Mouse (Mus musculus) myocyte (in vitro differentiated cells): Measurements from ENCODE around the gene Uchl3.
A peak's percentile ranks its signal among the peaks of the same experiment; 100 is the strongest.

Experiments used
- CEBPB ChIP-seq: IDR thresholded peaks from 2 replicates; pipeline ENCODE4 v1.6.1; 2011; ENCODE audit warnings: mild to moderate bottlenecking, moderate library complexity; ENCODE audit not compliant: poor library complexity, insufficient read depth, severe bottlenecking
- MAX ChIP-seq: IDR thresholded peaks from one replicate; pipeline ENCODE4 v1.6.1; 2011; ENCODE audit warnings: low read depth, mild to moderate bottlenecking, control low read depth
- POLR2A ChIP-seq: IDR thresholded peaks from one replicate; pipeline ENCODE4 v1.6.1; 2011; ENCODE audit warnings: low read depth, mild to moderate bottlenecking, control low read depth, moderate library complexity; ENCODE audit not compliant: insufficient read length
- TCF3 ChIP-seq: IDR thresholded peaks from one replicate; pipeline ENCODE4 v1.6.1; 2011; ENCODE audit warnings: low read depth, control low read depth; ENCODE audit not compliant: insufficient read length

DNA sequence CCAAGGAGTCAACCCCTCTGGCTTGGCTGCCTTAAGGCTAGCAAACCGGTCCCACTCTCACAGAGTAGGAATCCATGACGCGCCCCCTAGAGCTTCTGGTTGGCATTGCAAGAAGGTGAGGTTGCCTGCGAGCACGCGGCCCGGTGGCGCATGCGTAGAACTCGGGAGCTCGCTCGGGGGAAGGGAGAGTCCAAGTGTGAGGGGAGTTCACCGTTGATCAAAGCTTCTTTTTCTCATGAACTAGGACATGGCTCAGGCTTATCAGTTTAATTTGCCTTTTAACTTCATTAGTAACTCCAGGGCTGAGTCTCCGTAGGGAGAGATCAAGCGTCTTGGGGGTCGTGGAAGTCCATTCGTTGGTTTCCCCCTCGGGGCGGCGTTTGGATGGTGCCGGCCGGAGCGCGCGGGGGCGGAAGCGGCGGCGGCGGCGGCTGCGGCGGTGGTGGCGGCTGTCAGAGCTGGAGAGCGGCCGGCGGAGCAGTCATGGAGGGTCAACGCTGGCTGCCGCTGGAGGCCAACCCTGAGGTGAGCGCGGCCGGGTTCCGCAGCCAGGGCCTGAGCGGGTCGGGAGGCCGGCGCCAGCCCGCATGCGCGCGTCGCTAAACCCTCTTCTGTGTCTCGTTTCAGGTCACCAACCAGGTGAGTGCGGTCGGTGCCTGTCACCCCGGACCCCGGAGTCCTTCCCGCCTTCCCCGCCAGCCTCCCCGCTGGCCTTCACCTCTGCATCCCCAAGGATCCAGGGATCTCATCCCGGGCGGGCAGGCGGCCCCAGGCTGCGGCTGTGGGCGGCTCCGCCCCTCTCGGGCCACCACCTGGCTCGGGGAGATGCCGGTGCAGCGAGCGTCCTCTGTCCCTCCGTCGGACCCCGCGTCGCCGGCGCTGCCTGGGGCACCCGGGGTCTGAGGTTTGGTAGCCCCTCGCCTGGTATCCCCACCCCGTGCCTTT, at the start of gene Uchl3:
- TF ChIP-seq TCF3 (no peak), POLR2A (peak; percentile 75), CEBPB (no peak), MAX (peak; percentile 12)
